Mouse (Mus musculus): Measurements from ENCODE around the gene Gm10553. TPM values are rescaled to one million over a fixed set of nuclear protein-coding genes. Genes with fewer than 3 reads are reported as not detected.
"Not testable (repeated sequence)": the region's sequence is repeated elsewhere in the genome, so short reads cannot be mapped to it uniquely, and the experiment has no call there.

Gene Gm10553
- not detected for total RNA-seq (2022)

DNA sequence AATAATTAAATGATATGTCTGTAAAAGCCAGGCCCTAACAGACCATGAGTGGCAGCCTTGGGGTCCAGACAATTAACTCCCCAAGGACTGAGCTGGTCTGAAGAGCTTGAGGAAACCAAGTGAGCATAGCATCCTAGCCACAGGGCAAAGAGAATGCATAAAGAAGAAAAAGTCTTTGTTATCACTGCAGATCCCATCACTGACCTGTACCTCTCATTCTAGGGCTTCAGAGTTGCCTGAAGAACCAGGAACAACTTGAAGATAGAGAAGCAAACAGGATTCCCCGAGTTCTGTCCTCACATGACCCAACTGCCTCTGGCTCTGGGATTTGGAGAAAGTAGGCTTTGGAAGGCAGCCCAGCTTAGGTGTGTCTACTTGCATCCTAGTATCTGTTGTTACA lies at the start of gene Gm10553:
TSS of gene Gm10553 (plus strand) at position 301 of the 400 bp plus-strand sequence.
- DNase-seq (ENCODE audit: low spot score in 2 of 2): not testable (repeated sequence)

GRCm38 (mm10) chr1:85071690-85072089 lies 28.3 kb upstream of the Gm10553 start:
- not testable (repeated sequence) for DNase-seq (ENCODE audit: low spot score in 2 of 2)

- DNase-seq (ENCODE audit: low spot score in 2 of 2): not testable (repeated sequence)
These were observed 26.9 kb upstream of the Gm10553 start for GRCm38 (mm10) chr1:85073099-85073498.

- DNase-seq (ENCODE audit: low spot score in 2 of 2): not testable (repeated sequence)
These were observed 15.2 kb upstream of the Gm10553 start for GRCm38 (mm10) chr1:85084803-85085202.

GRCm38 (mm10) chr1:85086211-85086610 lies 13.8 kb upstream of the Gm10553 start:
- not testable (repeated sequence) for DNase-seq (ENCODE audit: low spot score in 2 of 2)

DNA sequence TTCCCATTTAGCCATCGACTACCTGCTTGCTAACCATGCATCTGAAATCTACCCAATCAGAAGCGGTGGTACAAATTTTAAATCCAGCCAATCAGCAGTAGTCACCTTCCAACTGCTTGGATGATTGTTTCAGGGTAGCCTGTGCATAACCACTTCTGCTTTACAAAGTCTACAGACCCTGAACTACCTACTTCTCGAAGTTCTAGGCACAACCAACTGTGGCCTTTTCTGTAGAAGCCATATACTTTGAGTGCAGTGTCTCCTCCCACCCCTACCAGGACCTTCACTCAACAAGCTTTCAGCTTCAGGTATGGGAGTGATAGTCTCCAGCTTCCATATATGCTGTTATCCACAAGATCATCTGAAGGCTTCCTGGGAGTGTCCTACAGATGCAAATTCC lies 7.8 kb upstream of the Gm10553 start:
- DNase-seq (ENCODE audit: low spot score in 2 of 2): not testable (repeated sequence)

GRCm38 (mm10) chr1:85093011-85093572 lies 6.9 kb upstream of the Gm10553 start:
- not testable (repeated sequence) for DNase-seq (ENCODE audit: low spot score in 2 of 2)

DNA sequence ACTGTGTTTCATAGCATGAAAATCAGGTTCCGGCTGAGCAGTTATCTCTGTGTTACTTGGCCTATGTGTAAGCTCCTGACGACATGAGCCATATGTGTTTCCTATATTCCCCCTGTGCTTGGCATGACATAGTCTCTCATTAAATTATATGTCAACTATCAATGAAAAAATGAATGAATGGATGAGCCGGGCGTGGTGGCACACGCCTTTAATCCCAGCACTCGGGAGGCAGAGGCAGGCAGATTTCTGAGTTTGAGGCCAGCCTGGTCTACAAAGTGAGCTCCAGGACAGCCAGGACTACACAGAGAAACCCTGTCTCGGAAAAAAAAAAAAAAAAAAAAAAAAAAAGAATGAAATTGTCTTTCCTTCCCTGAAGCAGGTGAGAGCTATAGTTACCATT lies 883 bp upstream of the Gm10553 start:
- not testable (repeated sequence) for DNase-seq (ENCODE audit: low spot score in 2 of 2)

DNA sequence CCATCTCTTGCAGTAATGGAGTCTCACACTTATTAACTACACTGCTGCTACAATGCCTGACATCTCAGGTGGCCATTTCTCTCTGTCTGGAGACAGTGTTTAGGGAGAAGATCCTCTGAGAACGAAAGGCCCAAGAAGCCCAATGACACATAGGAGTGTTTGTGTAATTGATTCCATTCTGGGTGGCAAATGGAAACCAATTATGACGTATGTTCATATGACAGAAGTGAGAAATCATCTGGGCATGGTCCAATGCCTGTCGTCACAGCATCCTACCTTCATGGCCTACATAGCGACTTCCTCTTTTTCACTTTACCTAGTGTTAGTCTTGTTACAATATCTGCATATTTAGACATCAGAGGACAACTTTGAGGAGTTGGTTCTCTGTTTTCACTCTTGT lies 1.8 kb downstream of the Gm10553 start:
- DNase-seq (ENCODE audit: low spot score in 2 of 2): not testable (repeated sequence)

GRCm38 (mm10) chr1:85105336-85105735 lies 5.4 kb downstream of the Gm10553 start:
- DNase-seq (ENCODE audit: low spot score in 2 of 2): not testable (repeated sequence)

GRCm38 (mm10) chr1:85106013-85106412 lies 6.0 kb downstream of the Gm10553 start:
- DNase-seq (ENCODE audit: low spot score in 2 of 2): not testable (repeated sequence)

GRCm38 (mm10) chr1:85109753-85110152 lies 9.8 kb downstream of the Gm10553 start, which contains the start of gene A530032D15Rik:
Gene A530032D15Rik, minus strand, starts transcription at chr1:85109853.
- not testable (repeated sequence) for DNase-seq (ENCODE audit: low spot score in 2 of 2)

DNA sequence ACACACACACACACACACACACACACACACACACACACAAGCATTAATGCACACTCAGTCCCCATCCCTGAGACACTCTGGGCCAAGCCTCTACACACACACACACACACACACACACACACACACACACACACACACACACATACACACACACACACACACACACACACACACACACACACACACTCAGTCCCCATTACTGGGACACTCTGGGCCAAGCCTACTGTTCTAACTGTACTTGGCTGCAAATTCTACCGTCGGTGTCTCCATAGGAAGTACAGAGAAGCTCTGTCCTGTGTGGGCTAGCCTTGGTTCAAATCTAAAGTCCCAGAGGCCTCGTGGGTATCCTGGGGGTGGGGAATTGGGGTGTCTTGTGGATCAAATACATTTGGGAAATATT lies 10.9 kb downstream of the Gm10553 start:
- DNase-seq (ENCODE audit: low spot score in 2 of 2): not testable (repeated sequence)

GRCm38 (mm10) chr1:85111572-85111971 lies 11.6 kb downstream of the Gm10553 start:
- DNase-seq (ENCODE audit: low spot score in 2 of 2): not testable (repeated sequence)

- not testable (repeated sequence) for DNase-seq (ENCODE audit: low spot score in 2 of 2)
These were observed 12.3 kb downstream of the Gm10553 start for GRCm38 (mm10) chr1:85112266-85112665.

DNA sequence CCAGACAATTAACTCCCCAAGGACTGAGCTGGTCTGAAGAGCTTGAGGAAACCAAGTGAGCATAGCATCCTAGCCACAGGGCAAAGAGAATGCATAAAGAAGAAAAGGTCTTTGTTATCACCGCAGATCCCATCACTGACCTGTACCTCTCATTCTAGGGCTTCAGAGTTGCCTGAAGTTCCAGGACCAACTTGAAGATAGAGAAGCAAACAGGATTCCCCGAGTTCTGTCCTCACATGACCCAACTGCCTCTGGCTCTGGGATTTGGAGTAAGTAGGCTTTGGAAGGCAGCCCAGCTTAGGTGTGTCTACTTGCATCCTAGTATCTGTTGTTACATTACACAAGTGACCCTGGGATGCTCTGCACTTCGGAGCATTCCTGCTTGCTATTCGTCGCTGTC lies 12.9 kb downstream of the Gm10553 start:
- not testable (repeated sequence) for DNase-seq (ENCODE audit: low spot score in 2 of 2)

GRCm38 (mm10) chr1:85114078-85114477 lies 14.1 kb downstream of the Gm10553 start:
- not testable (repeated sequence) for DNase-seq (ENCODE audit: low spot score in 2 of 2)

DNA sequence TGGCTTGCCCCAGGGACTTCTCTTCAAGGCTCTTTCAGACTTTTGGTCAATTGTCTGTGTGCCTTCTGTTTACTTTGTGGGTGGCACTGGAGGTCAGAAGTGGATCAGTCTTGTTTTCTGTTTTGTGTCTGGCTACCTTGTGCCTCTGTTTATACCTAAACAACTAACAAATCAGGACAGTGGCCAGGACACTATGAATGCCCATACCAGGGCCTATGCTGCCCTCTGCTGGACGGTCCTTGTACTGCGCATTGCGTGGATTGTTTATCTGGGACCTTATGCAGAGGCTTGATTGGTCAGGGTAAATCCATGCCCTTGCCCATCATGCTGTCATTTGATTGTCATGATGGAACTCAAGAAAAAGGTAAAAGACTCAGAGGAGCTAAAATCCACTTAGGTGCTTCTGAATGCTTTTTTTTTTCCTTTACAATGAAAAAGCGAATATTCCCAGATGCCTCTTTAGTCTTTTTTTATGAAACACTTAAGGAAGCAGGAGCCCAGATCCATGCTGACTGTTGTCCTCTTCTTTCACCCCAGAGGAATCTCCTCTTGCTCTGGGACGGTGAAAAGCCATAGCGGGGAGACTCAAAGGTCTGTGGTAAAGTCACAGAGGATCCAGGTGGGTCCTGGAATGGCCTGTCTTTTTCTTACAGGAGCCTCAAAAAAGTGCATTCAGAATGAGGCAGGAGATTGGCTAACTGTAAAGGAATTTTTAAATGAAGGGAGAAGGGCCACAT lies 14.9 kb downstream of the Gm10553 start:
- DNase-seq (ENCODE audit: low spot score in 2 of 2): peak in 1 of 2 experiments; percentile 71

DNA sequence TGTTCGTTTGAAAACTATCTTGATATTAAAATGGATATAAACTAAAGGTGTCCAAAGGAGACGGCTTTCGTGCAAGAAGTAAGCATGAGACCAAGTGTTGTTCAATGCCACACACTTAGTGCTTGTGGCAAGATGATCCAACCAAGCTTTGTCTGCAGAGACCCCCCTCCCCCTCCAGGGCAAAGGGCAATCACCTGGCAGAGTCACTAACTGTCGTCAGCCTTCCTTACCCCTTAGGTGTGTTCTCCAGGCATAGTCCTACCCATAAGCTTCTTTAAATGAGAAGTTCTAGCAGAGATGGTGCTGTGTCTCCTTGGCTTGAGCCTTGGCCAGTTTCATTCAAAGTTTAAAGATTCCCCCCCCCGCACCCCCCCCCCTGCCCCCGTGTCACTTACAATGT lies 17.6 kb downstream of the Gm10553 start:
- DNase-seq (ENCODE audit: low spot score in 2 of 2): not testable (repeated sequence)

DNA sequence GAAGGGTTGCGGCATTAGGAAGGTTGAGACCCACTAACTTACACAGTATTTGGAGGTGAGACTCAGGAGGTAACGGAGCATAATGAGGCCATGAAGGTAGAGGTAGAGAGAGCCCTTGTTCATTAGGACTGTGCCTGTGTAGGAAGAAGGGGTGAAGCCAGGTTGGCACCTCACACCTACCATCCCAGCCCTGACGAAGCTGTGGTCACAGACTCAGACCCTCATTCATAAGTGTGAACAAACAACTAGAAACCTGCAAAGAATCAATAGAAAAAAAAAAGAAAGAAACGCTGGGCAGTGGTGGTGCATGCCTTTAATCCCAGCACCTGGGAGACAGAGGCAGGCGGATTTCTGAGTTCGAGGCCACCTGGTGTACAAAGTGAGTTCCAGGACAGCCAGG lies 18.4 kb downstream of the Gm10553 start:
- DNase-seq (ENCODE audit: low spot score in 2 of 2): not testable (repeated sequence)

DNA sequence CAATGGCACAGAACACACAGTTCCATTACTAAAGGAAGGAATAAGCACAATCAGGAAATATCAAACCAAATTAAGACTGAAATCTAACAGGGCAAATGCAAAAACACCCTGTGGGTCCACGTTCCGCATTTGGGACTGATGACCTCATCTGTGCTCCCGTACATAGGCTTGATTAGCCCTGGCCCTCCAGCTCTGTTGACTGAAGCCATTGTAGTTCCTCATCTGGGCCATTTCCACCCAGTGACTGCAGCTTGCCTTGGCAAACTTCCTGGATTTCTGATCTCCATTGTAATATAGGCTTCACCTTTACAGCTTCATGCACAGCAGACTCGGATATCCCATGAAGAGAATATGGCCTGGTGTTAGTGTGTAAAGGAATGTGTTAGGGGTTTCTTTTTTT lies 21.9 kb downstream of the Gm10553 start:
- not testable (repeated sequence) for DNase-seq (ENCODE audit: low spot score in 2 of 2)

DNA sequence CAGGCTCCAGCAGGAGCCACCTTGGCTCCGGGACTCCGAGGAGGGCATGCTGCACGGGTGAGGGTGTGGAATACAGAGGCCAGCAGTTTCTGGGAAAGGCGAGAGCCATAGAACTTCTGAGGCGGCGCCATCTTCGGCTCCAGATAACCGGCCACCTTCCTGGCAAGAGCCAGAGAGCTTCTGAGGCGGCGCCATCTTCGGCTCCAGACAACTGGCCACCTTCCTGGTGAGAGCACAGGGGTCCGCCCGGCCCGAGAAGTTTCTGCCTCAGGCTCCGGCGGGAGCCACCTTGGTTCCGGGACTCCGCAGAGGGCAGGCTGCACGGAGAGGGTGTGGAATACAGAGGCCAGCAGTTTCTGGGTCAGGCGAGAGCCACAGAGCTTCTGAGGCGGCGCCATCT lies 33.7 kb downstream of the Gm10553 start:
- not testable (repeated sequence) for DNase-seq (ENCODE audit: low spot score in 2 of 2)
